9 mouse cellular contexts compared by ENCODE assay signal in the genomic region with DNA sequence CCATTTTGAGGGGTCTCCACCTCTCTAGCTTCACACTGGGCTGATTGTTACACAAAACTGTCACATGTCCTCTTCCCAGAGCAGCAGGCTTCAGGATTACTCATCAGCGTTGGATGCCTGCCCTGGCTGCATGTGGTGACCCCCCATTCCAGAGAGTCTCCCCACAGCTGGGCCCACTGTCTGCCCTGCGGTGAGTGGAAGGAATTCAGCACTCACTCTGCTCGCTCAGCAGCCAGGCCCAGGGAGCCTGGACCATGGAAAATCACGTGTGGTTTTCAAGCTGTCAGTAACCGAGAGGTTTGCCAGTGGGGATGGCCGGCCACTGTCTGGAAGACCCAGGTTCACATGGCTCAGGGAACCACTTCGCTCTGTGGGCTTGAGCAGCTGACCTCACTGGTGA. TPM values are rescaled to one million over a fixed set of nuclear protein-coding genes. Genes with fewer than 3 reads are reported as not detected.
DNase-seq lines count a peak whose midpoint lies in the region; ATAC-seq lines count a peak whose summit lies in the region.
"Had no signal": no experiment of that assay in that cellular context is flagged by ENCODE, and none has a peak within 500 bp of the region (broad histone marks: within the 10 kb centered on the region; RNA-seq: fewer than 3 reads in every experiment).

No protein-coding gene starts in this region.

- no peak for DNase-seq in midbrain, embryonic 11.5 days (ENCODE audit: low spot score, missing footprints)
- peak; percentile 49 to 55 for DNase-seq in layer of hippocampus, postnatal 36 days
- peak; percentile 32 for DNase-seq in right cerebral cortex, postnatal 25 days
- no peak for DNase-seq in liver, embryonic 11.5 days (ENCODE audit: low spot score)

- ATAC-seq in midbrain, embryonic 13.5 days = peak; percentile 55
- no peak for ATAC-seq in midbrain, embryonic 11.5 days (ENCODE audit: low FRiP score)
- no peak for ATAC-seq in embryonic facial prominence, embryonic 12.5 days (ENCODE audit: insufficient number of reproducible peaks, insufficient read depth, low FRiP score, low TSS enrichment)
- ATAC-seq in heart, embryonic 16.5 days (replicated peaks; ENCODE audit: extremely low read depth, insufficient read depth, low FRiP score) = peak; percentile 15; the same call in 1 of the 2 replicates
- ATAC-seq in liver, embryonic 11.5 days (replicated peaks; ENCODE audit: low FRiP score) = no peak
- no peak for ATAC-seq in forebrain, embryonic 12.5 days (ENCODE audit: low FRiP score)

- H3K27ac ChIP-seq in midbrain, embryonic 13.5 days = no peak overlapping the region
- no peak overlapping the region for H3K27ac ChIP-seq in midbrain, embryonic 11.5 days (ENCODE audit: low read depth, low read length)
- peak overlapping the region; percentile 43; the same call in 1 of the 2 replicates for H3K27ac ChIP-seq in embryonic facial prominence, embryonic 12.5 days
- H3K27ac ChIP-seq in heart, embryonic 16.5 days (ENCODE audit: low read length) = no peak overlapping the region; the same call in 1 of the 2 replicates
- no peak overlapping the region for H3K27ac ChIP-seq in liver, embryonic 11.5 days (ENCODE audit: low read depth, low read length)
- H3K27ac ChIP-seq in forebrain, embryonic 12.5 days = no peak overlapping the region

- H3K36me3 ChIP-seq in midbrain, embryonic 13.5 days = no peaks in the 10 kb centered on the region
- no peaks in the 10 kb centered on the region for H3K36me3 ChIP-seq in midbrain, embryonic 11.5 days (ENCODE audit: control insufficient read depth, insufficient read depth, low read length)
- no peaks in the 10 kb centered on the region for H3K36me3 ChIP-seq in embryonic facial prominence, embryonic 12.5 days
- H3K36me3 ChIP-seq in heart, embryonic 16.5 days (ENCODE audit: control insufficient read depth, insufficient read depth) = no peaks in the 10 kb centered on the region
- no peaks in the 10 kb centered on the region for H3K36me3 ChIP-seq in liver, embryonic 11.5 days (ENCODE audit: control insufficient read depth, insufficient read depth, low read length)
- H3K36me3 ChIP-seq in forebrain, embryonic 12.5 days (replicated peaks) = no peaks in the 10 kb centered on the region

- H3K9ac ChIP-seq in midbrain, embryonic 13.5 days (replicated peaks) = no peak overlapping the region
- no peak overlapping the region for H3K9ac ChIP-seq in midbrain, embryonic 11.5 days (ENCODE audit: low read length)
- H3K9ac ChIP-seq in embryonic facial prominence, embryonic 12.5 days = 0 out of 2 replicates have a peak overlapping the region, but pooled peaks have one; percentile 24
- peak overlapping the region; percentile 26 for H3K9ac ChIP-seq in heart, embryonic 16.5 days (ENCODE audit: low read length)
- no peak overlapping the region for H3K9ac ChIP-seq in liver, embryonic 11.5 days (ENCODE audit: low read depth, low read length)
- H3K9ac ChIP-seq in forebrain, embryonic 12.5 days = no peak overlapping the region

- H3K4me2 ChIP-seq in midbrain, embryonic 13.5 days (replicated peaks) = no peak overlapping the region
- no peak overlapping the region for H3K4me2 ChIP-seq in midbrain, embryonic 11.5 days
- no peak overlapping the region for H3K4me2 ChIP-seq in embryonic facial prominence, embryonic 12.5 days (replicated peaks)
- no peak overlapping the region for H3K4me2 ChIP-seq in heart, embryonic 16.5 days (ENCODE audit: low read depth, low read length)
- H3K4me2 ChIP-seq in liver, embryonic 11.5 days = no peak overlapping the region
- H3K4me2 ChIP-seq in forebrain, embryonic 12.5 days = no peak overlapping the region

- no peaks in the 10 kb centered on the region for H3K4me1 ChIP-seq in midbrain, embryonic 13.5 days (replicated peaks)
- H3K4me1 ChIP-seq in midbrain, embryonic 11.5 days (ENCODE audit: control insufficient read depth, insufficient read depth, low read length) = no peaks in the 10 kb centered on the region
- H3K4me1 ChIP-seq in embryonic facial prominence, embryonic 12.5 days = peaks cover 13% of the 10 kb centered on the region; the same call in 1 of the 2 replicates
- H3K4me1 ChIP-seq in heart, embryonic 16.5 days (ENCODE audit: control insufficient read depth, insufficient read depth, low read length) = peaks cover 22% of the 10 kb centered on the region
- H3K4me1 ChIP-seq in liver, embryonic 11.5 days (replicated peaks; ENCODE audit: control insufficient read depth, insufficient read depth, low read length) = no peaks in the 10 kb centered on the region
- 0 out of 2 replicates have a peak, but pooled peaks cover 2% of the 10 kb centered on the region for H3K4me1 ChIP-seq in forebrain, embryonic 12.5 days

- H3K27me3 ChIP-seq in midbrain, embryonic 13.5 days = peaks cover 11% of the 10 kb centered on the region
- peaks cover 3% of the 10 kb centered on the region for H3K27me3 ChIP-seq in midbrain, embryonic 11.5 days (ENCODE audit: control insufficient read depth, insufficient read depth, low read length)
- H3K27me3 ChIP-seq in embryonic facial prominence, embryonic 12.5 days = peaks cover 7% of the 10 kb centered on the region; the same call in 1 of the 2 replicates
- H3K27me3 ChIP-seq in heart, embryonic 16.5 days (ENCODE audit: control insufficient read depth, insufficient read depth, low read length) = no peaks in the 10 kb centered on the region
- peaks cover 7% of the 10 kb centered on the region for H3K27me3 ChIP-seq in liver, embryonic 11.5 days (replicated peaks; ENCODE audit: control insufficient read depth, insufficient read depth, low read length)
- H3K27me3 ChIP-seq in forebrain, embryonic 12.5 days = peaks cover 21% of the 10 kb centered on the region

- no peaks in the 10 kb centered on the region for H3K9me3 ChIP-seq in midbrain, embryonic 13.5 days
- H3K9me3 ChIP-seq in midbrain, embryonic 11.5 days (ENCODE audit: control insufficient read depth, low read length) = no peaks in the 10 kb centered on the region
- H3K9me3 ChIP-seq in embryonic facial prominence, embryonic 12.5 days = no peaks in the 10 kb centered on the region
- H3K9me3 ChIP-seq in heart, embryonic 16.5 days (replicated peaks; ENCODE audit: control insufficient read depth, low read length) = peaks cover 3% of the 10 kb centered on the region; the same call in 1 of the 2 replicates
- H3K9me3 ChIP-seq in liver, embryonic 11.5 days (ENCODE audit: control insufficient read depth, low read length) = peaks cover 3% of the 10 kb centered on the region; the same call in 1 of the 2 replicates
- 0 out of 2 replicates have a peak, but pooled peaks cover 3% of the 10 kb centered on the region for H3K9me3 ChIP-seq in forebrain, embryonic 12.5 days

- no peak overlapping the region for H3K4me3 ChIP-seq in midbrain, embryonic 13.5 days (replicated peaks)
- H3K4me3 ChIP-seq in midbrain, embryonic 11.5 days (ENCODE audit: low read depth, low read length) = no peak overlapping the region
- H3K4me3 ChIP-seq in embryonic facial prominence, embryonic 12.5 days = no peak overlapping the region
- no peak overlapping the region for H3K4me3 ChIP-seq in heart, embryonic 16.5 days (ENCODE audit: low read length)
- H3K4me3 ChIP-seq in liver, embryonic 11.5 days (ENCODE audit: low read depth, low read length) = no peak overlapping the region
- H3K4me3 ChIP-seq in forebrain, embryonic 12.5 days (replicated peaks) = no peak overlapping the region

- 37% methylated on average over 7 of the region's 7 CpGs for WGBS in midbrain, embryonic 13.5 days
- 43% methylated on average over 7 of the region's 7 CpGs for WGBS in midbrain, embryonic 11.5 days
- WGBS in embryonic facial prominence, embryonic 12.5 days = 33% methylated on average over 7 of the region's 7 CpGs
- WGBS in heart, embryonic 16.5 days = 31% methylated on average over 7 of the region's 7 CpGs
- WGBS in liver, embryonic 11.5 days = 55% methylated on average over 7 of the region's 7 CpGs
- WGBS in forebrain, embryonic 12.5 days = 48% methylated on average over 7 of the region's 7 CpGs

RNA-seq across cellular contexts. Expression of a gene that starts 5.8 kb away (rescaled TPM):
- 9.4 and 10.6 TPM in 2 replicates for polyA plus RNA-seq in midbrain, embryonic 13.5 days (2015; fragmentation: Nextera tagmentation; extraction: Ambion mirVana)
- 15.0 and 15.8 TPM in 2 replicates for polyA plus RNA-seq in midbrain, embryonic 11.5 days (2014; fragmentation: Nextera tagmentation; extraction: Ambion mirVana)
- polyA plus RNA-seq in embryonic facial prominence, embryonic 12.5 days (2016; fragmentation: Nextera tagmentation; extraction: Ambion mirVana) = 28.5 and 29.1 TPM in 2 replicates
- 35.7 and 36.5 TPM in 2 replicates for polyA plus RNA-seq in heart, embryonic 16.5 days (2015; fragmentation: Nextera tagmentation; extraction: Ambion mirVana)
- total RNA-seq in layer of hippocampus, postnatal 36 days (2021) = 1 to 10 TPM; 4.8 to 8.3 TPM
- polyA plus RNA-seq in liver, embryonic 11.5 days (2014; fragmentation: Nextera tagmentation; extraction: Ambion mirVana) = 11.3 TPM in 2 replicates
- polyA plus RNA-seq in forebrain, embryonic 12.5 days (2016; fragmentation: Nextera tagmentation; extraction: Ambion mirVana) = 14.6 and 20.5 TPM in 2 replicates

RNA-seq across cellular contexts. Expression of a gene that starts 18.1 kb away (rescaled TPM):
- 6.5 and 8.2 TPM in 2 replicates for polyA plus RNA-seq in midbrain, embryonic 13.5 days (2015; fragmentation: Nextera tagmentation; extraction: Ambion mirVana)
- polyA plus RNA-seq in midbrain, embryonic 11.5 days (2014; fragmentation: Nextera tagmentation; extraction: Ambion mirVana) = 7.1 and 7.3 TPM in 2 replicates
- 9.9 and 10.2 TPM in 2 replicates for polyA plus RNA-seq in embryonic facial prominence, embryonic 12.5 days (2016; fragmentation: Nextera tagmentation; extraction: Ambion mirVana)
- 6.2 and 6.4 TPM in 2 replicates for polyA plus RNA-seq in heart, embryonic 16.5 days (2015; fragmentation: Nextera tagmentation; extraction: Ambion mirVana)
- 10 to 100 TPM; 12.1 to 14.0 TPM for total RNA-seq in layer of hippocampus, postnatal 36 days (2021)
- 6.0 and 6.2 TPM in 2 replicates for polyA plus RNA-seq in liver, embryonic 11.5 days (2014; fragmentation: Nextera tagmentation; extraction: Ambion mirVana)
- 7.7 and 8.4 TPM in 2 replicates for polyA plus RNA-seq in forebrain, embryonic 12.5 days (2016; fragmentation: Nextera tagmentation; extraction: Ambion mirVana)

RNA-seq across cellular contexts. Expression of a gene that starts 22.2 kb away (rescaled TPM):
- polyA plus RNA-seq in midbrain, embryonic 13.5 days (2015; fragmentation: Nextera tagmentation; extraction: Ambion mirVana) = 55.4 and 63.0 TPM in 2 replicates
- 83.8 and 97.4 TPM in 2 replicates for polyA plus RNA-seq in midbrain, embryonic 11.5 days (2014; fragmentation: Nextera tagmentation; extraction: Ambion mirVana)
- 122 and 127 TPM in 2 replicates for polyA plus RNA-seq in embryonic facial prominence, embryonic 12.5 days (2016; fragmentation: Nextera tagmentation; extraction: Ambion mirVana)
- polyA plus RNA-seq in heart, embryonic 16.5 days (2015; fragmentation: Nextera tagmentation; extraction: Ambion mirVana) = 113 and 115 TPM in 2 replicates
- 10 to 100 TPM; 23.5 to 25.2 TPM for total RNA-seq in layer of hippocampus, postnatal 36 days (2021)
- 151 and 158 TPM in 2 replicates for polyA plus RNA-seq in liver, embryonic 11.5 days (2014; fragmentation: Nextera tagmentation; extraction: Ambion mirVana)
- 104 and 108 TPM in 2 replicates for polyA plus RNA-seq in forebrain, embryonic 12.5 days (2016; fragmentation: Nextera tagmentation; extraction: Ambion mirVana)

RNA-seq across cellular contexts. Expression of a gene that starts 42.7 kb away (rescaled TPM):
- polyA plus RNA-seq in midbrain, embryonic 13.5 days (2015; fragmentation: Nextera tagmentation; extraction: Ambion mirVana) = 0.39 and 0.50 TPM in 2 replicates
- 0.59 and 0.92 TPM in 2 replicates for polyA plus RNA-seq in midbrain, embryonic 11.5 days (2014; fragmentation: Nextera tagmentation; extraction: Ambion mirVana)
- 2.0 and 3.2 TPM in 2 replicates for polyA plus RNA-seq in embryonic facial prominence, embryonic 12.5 days (2016; fragmentation: Nextera tagmentation; extraction: Ambion mirVana)
- 3,470 and 5,161 TPM in 2 replicates for polyA plus RNA-seq in heart, embryonic 16.5 days (2015; fragmentation: Nextera tagmentation; extraction: Ambion mirVana)
- not detected for total RNA-seq in layer of hippocampus, postnatal 36 days (2021)
- polyA plus RNA-seq in liver, embryonic 11.5 days (2014; fragmentation: Nextera tagmentation; extraction: Ambion mirVana) = 73.1 and 156 TPM in 2 replicates
- polyA plus RNA-seq in forebrain, embryonic 12.5 days (2016; fragmentation: Nextera tagmentation; extraction: Ambion mirVana) = 0.99 and 2.0 TPM in 2 replicates
- total RNA-seq: layer of hippocampus, postnatal 25 days had no signal

RNA-seq across cellular contexts. Expression of a gene that starts 52.4 kb away (rescaled TPM):
- polyA plus RNA-seq in midbrain, embryonic 13.5 days (2015; fragmentation: Nextera tagmentation; extraction: Ambion mirVana) = 2.3 and 2.6 TPM in 2 replicates
- polyA plus RNA-seq in midbrain, embryonic 11.5 days (2014; fragmentation: Nextera tagmentation; extraction: Ambion mirVana) = 4.5 and 4.6 TPM in 2 replicates
- polyA plus RNA-seq in embryonic facial prominence, embryonic 12.5 days (2016; fragmentation: Nextera tagmentation; extraction: Ambion mirVana) = 17.0 and 18.2 TPM in 2 replicates
- 1,049 and 1,143 TPM in 2 replicates for polyA plus RNA-seq in heart, embryonic 16.5 days (2015; fragmentation: Nextera tagmentation; extraction: Ambion mirVana)
- total RNA-seq in layer of hippocampus, postnatal 36 days (2021) = 10 to 100 TPM; 14.4 to 14.8 TPM
- polyA plus RNA-seq in liver, embryonic 11.5 days (2014; fragmentation: Nextera tagmentation; extraction: Ambion mirVana) = 6.0 and 12.1 TPM in 2 replicates
- 2.5 and 3.7 TPM in 2 replicates for polyA plus RNA-seq in forebrain, embryonic 12.5 days (2016; fragmentation: Nextera tagmentation; extraction: Ambion mirVana)

Comparison
In these comparisons a context has a peak if more than half of its experiments do, and no peak if none do; other contexts are left out.
1. ATAC-seq: peak in midbrain, embryonic 13.5 days (single experiment) and heart, embryonic 16.5 days (single experiment); none in midbrain, embryonic 11.5 days (single experiment), embryonic facial prominence, embryonic 12.5 days (single experiment), liver, embryonic 11.5 days (single experiment) and forebrain, embryonic 12.5 days (single experiment).
2. H3K9ac ChIP-seq: peak in embryonic facial prominence, embryonic 12.5 days (single experiment) and heart, embryonic 16.5 days (single experiment); none in midbrain, embryonic 13.5 days (single experiment), midbrain, embryonic 11.5 days (single experiment), liver, embryonic 11.5 days (single experiment) and forebrain, embryonic 12.5 days (single experiment).
3. DNase-seq: peak in layer of hippocampus, postnatal 36 days (2 of 2) and right cerebral cortex, postnatal 25 days (single experiment); none in midbrain, embryonic 11.5 days (single experiment) and liver, embryonic 11.5 days (single experiment).